Mouse (Mus musculus) bone marrow macrophage, adult 2 months (primary cell): Measurements from ENCODE around the gene Serpinb13. TPM values are rescaled to one million over a fixed set of nuclear protein-coding genes. Genes with fewer than 3 reads are reported as not detected.
"Not testable (repeated sequence)": the region's sequence is repeated elsewhere in the genome, so short reads cannot be mapped to it uniquely, and the experiment has no call there.

ENCODE experiments used
- H3K27ac ChIP-seq: 2 replicates; pipeline ENCODE4 v1.5.1; 2012; ENCODE audit warnings: low read depth, low read length; ENCODE audit not compliant: insufficient read depth
- H3K4me1 ChIP-seq: 2 replicates; pipeline ENCODE4 v1.6.1; 2012; ENCODE audit warnings: low read length; ENCODE audit not compliant: control insufficient read depth, insufficient read depth
- H3K4me3 ChIP-seq: 2 replicates; pipeline ENCODE4 v1.5.1; 2012; ENCODE audit warnings: mild to moderate bottlenecking, low read length, moderate library complexity; ENCODE audit not compliant: insufficient read depth
- CTCF ChIP-seq: IDR thresholded peaks from 2 replicates; pipeline ENCODE4 v1.5.1; 2012; ENCODE audit warnings: low read depth, mild to moderate bottlenecking, low read length, moderate library complexity
- POLR2A ChIP-seq: IDR thresholded peaks from 2 replicates; pipeline ENCODE4 v1.6.1; 2012; ENCODE audit warnings: mild to moderate bottlenecking, low read depth, low read length, borderline replicate concordance
- polyA plus RNA-seq: library from polyadenylated mRNA; stranded (reverse); fragments of >200 nt; gene quantifications from 2 replicates; pipeline ENCODE4 v1.2.4, GENCODE M21; 2012; ENCODE audit not compliant: missing spikeins, insufficient read depth, insufficient read length

Gene Serpinb13
- polyA plus RNA-seq, 1 experiment: not detected

DNA sequence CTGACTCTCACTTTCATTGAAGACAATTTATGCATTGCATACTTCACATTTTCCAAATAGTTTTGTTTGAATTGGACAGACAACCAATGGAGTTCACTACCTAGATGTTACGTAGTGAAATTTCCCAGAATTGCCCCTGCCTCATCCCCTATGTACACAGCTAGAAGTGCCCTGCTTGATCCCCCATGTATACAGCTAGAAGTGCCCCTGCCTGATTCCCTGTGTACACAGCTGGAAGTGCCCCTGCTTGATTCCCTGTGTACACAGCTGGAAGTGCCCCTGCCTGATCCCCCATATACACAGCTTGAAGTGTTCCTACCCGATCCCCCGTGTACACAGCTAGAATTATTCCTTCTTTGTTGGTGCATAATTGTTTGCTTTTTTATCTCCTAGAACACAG is 25.5 kb downstream of the Serpinb13 start:
- no peak overlapping the region for H3K4me3 ChIP-seq
- no peak overlapping the region for H3K27ac ChIP-seq
- no peaks in the 10 kb centered on the region for H3K4me1 ChIP-seq
- TF ChIP-seq CTCF (no peak), POLR2A (no peak)

DNA sequence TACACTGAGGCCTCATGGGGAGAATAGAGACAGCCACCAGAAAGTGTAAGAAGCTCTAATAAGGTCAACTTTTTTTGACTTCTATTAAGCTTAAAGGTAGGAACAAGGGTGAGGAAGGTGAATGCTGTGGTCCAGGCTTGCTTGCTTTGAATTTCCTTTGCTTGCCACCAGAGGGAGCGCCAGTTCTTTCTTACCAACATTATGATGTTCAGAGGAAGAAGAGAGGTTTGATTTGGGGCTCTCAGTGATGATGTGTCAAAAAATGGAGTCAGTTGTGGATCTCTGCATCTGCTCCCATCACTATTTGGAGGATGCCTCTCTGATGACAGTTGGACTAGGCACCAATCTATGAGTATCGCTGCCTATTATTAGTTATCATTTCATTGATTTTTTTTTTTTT is 33.7 kb downstream of the Serpinb13 start:
- H3K27ac ChIP-seq: no peak overlapping the region
- H3K4me1 ChIP-seq: no peaks in the 10 kb centered on the region
- TF ChIP-seq POLR2A (no peak), CTCF (no peak)
- H3K4me3 ChIP-seq: no peak overlapping the region

DNA sequence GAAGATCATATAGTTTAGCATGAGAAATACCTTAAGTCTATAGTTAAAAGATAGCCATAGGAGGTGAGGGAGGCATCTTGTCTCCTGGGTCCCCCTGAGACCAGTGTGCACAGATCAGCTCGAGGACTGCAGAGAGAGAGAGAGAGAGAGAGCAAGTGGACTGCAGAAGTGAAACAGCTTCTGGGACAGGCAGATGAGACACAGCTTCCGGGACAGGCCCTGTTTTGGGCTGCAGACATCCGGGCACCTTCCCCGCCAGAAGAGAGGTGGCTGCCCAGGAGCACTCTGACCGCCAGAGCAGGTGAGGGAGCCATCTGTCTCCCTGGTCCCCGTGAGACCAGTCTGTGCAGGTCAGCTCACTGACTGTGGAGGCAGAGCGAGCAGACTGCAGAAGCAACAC is 34.4 kb downstream of the Serpinb13 start:
- Histone ChIP-seq H3K4me1 (no peaks in the 10 kb centered on the region), H3K27ac (no peak overlapping the region), H3K4me3 (no peak overlapping the region)
- no peak for TF ChIP-seq CTCF
- no peak for TF ChIP-seq POLR2A

DNA sequence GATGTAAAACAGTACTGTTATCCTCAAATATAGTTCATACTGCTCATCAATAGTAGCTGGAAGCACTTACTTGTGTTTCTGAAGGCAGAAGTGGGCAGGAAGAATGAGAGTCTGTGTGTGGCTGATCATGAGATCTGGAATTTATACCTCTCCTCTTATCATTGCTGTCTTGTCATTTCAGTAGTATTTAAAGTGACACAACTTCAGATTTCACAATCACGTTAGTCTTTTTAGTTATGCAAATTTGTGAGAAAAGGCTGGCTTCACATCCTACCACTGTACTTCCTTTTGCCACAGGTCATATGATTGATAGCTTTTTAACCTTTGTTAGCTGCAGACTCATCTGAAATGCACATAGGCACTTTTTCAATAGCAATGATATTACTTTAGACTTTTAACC is 45.1 kb downstream of the Serpinb13 start:
- Histone ChIP-seq H3K4me1 (no peaks in the 10 kb centered on the region), H3K27ac (no peak overlapping the region), H3K4me3 (no peak overlapping the region)
- no peak for TF ChIP-seq CTCF
- TF ChIP-seq POLR2A: no peak

DNA sequence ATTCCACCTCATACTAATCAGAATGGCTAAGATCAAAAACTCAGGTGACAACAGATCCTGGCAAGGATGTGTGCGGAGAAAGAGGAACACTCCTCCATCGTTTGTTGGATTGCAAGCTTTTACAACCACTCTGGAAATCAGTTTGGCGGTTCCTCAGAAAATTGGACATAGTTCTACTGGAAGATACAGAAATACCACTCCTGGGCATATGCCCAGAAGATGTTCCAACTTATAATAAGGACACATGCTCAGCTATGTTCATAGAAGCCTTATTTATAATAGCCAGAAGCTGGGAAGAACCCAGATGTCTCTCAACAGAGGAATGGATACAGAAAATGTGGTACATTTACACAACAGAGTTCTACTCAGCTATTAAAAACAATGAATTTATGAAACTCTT is 53.5 kb downstream of the Serpinb13 start:
- not testable (repeated sequence) for H3K27ac ChIP-seq, H3K4me1 ChIP-seq, H3K4me3 ChIP-seq

Other genes starting within 250 kb of the Serpinb13 start
- gene Kdsr, start 221.3 kb upstream of the Serpinb13 start, polyA plus RNA-seq: 13.3 and 14.8 TPM in 2 replicates
- gene Vps4b, start 184.3 kb upstream of the Serpinb13 start, polyA plus RNA-seq: 112 and 127 TPM in 2 replicates
- not detected in 2 replicates for gene Serpinb5, start 119.8 kb upstream of the Serpinb13 start, polyA plus RNA-seq
- 0.68 and 0.89 TPM in 2 replicates for gene Serpinb12, start 46.5 kb upstream of the Serpinb13 start, polyA plus RNA-seq
- gene Serpinb3a, start 71.3 kb downstream of the Serpinb13 start, polyA plus RNA-seq: not detected in 2 replicates
- not detected in 2 replicates for gene Serpinb3d, start 102.5 kb downstream of the Serpinb13 start, polyA plus RNA-seq